Mouse (Mus musculus): Measurements from ENCODE around the gene Masp1.

GRCm38 (mm10) chr16:23427701-23428100, 92.9 kb downstream of the Masp1 start:
- TF ChIP-seq POLR2A (IDR thresholded peaks at IDR 0.05; ENCODE audit: insufficient read length, low read depth) (no peak), USF1 (IDR thresholded peaks at IDR 0.05; ENCODE audit: low read depth) (no peak), E2F4 (IDR thresholded peaks at IDR 0.05; ENCODE audit: insufficient read depth) (no peak), SRF (IDR thresholded peaks at IDR 0.05; ENCODE audit: control insufficient read depth, insufficient read length, low read depth) (no peak), TCF12 (IDR thresholded peaks at IDR 0.05; ENCODE audit: insufficient read depth, poor library complexity, severe bottlenecking) (no peak), MAX (IDR thresholded peaks at IDR 0.05; ENCODE audit: low read depth) (no peak), TCF3 (IDR thresholded peaks at IDR 0.05; ENCODE audit: insufficient read length, low read depth) (no peak), CEBPB (IDR thresholded peaks at IDR 0.05; ENCODE audit: insufficient read depth, poor library complexity, severe bottlenecking) (no peak), MYOG (IDR thresholded peaks at IDR 0.05; ENCODE audit: control insufficient read depth in 1 of 3, insufficient read depth in 1 of 3, insufficient read length in 2 of 3, low read depth in 2 of 3) (no peak), MYOD1 (IDR thresholded peaks at IDR 0.05; ENCODE audit: control insufficient read depth in 1 of 3, insufficient read length in 2 of 3, low read depth in 2 of 3) (no peak), POLR2AphosphoS2 (IDR thresholded peaks at IDR 0.05; ENCODE audit: insufficient read length, low read depth) (no peak)
